Comparison of ENCODE assay signal across 22 mouse cellular contexts in genomic region chr7:49499598-49499997, GRCm38 (mm10).
A peak's percentile ranks its signal among the peaks of the same experiment; 100 is the strongest.
DNase-seq lines count a peak whose midpoint lies in the region; ATAC-seq and TF ChIP-seq lines count a peak whose summit lies in the region.
"Had no signal": no experiment of that assay in that cellular context is flagged by ENCODE, and none has a peak within 500 bp of the region (broad histone marks: within the 10 kb centered on the region; RNA-seq: fewer than 3 reads in every experiment).

No protein-coding gene starts in this region.

- TF ChIP-seq EP300 in lung, postnatal 0 days (IDR thresholded peaks at IDR 0.05), result no peak

- no peak for TF ChIP-seq CTCF in forebrain, postnatal 0 days (IDR thresholded peaks at IDR 0.05; ENCODE audit: low read depth)
- TF ChIP-seq CTCF in kidney, postnatal 0 days (IDR thresholded peaks at IDR 0.05; ENCODE audit: low read depth), result no peak
- no peak for TF ChIP-seq CTCF in lung, postnatal 0 days (IDR thresholded peaks at IDR 0.05)
- TF ChIP-seq CTCF in left cerebral cortex, adult 2 months (IDR thresholded peaks at IDR 0.05), result no peak

- ATAC-seq in forebrain, postnatal 0 days, result peak; percentile 16; the same call in 1 of the 2 replicates
- no peak for ATAC-seq in forebrain, embryonic 12.5 days (ENCODE audit: low FRiP score)
- ATAC-seq in kidney, postnatal 0 days (replicated peaks; ENCODE audit: low FRiP score, low read depth), result peak; percentile 82
- no peak for ATAC-seq in lung, postnatal 0 days
- ATAC-seq: CD4-positive, CD25-positive, alpha-beta regulatory T cell, adult 4 months; forebrain, embryonic 16.5 days had no signal

- H3K27ac ChIP-seq in forebrain, postnatal 0 days (ENCODE audit: low read depth, low read length), result no peak overlapping the region
- H3K27ac ChIP-seq in forebrain, embryonic 12.5 days, result no peak overlapping the region
- peak overlapping the region; percentile 58; the same call in 1 of the 2 replicates for H3K27ac ChIP-seq in kidney, postnatal 0 days
- no peak overlapping the region for H3K27ac ChIP-seq in lung, postnatal 0 days (ENCODE audit: low read length)
- no peak overlapping the region for H3K27ac ChIP-seq in left cerebral cortex, adult 2 months
- H3K27ac ChIP-seq: embryonic facial prominence, embryonic 15.5 days; hindbrain, embryonic 10.5 days; hindbrain, embryonic 14.5 days had no signal

- peaks cover 12% of the 10 kb centered on the region for H3K4me1 ChIP-seq in forebrain, postnatal 0 days (ENCODE audit: insufficient read depth)
- peaks cover 32% of the 10 kb centered on the region for H3K4me1 ChIP-seq in forebrain, embryonic 12.5 days
- peaks cover 11% of the 10 kb centered on the region; the same call in 1 of the 2 replicates for H3K4me1 ChIP-seq in kidney, postnatal 0 days (replicated peaks; ENCODE audit: insufficient read depth, low read length)
- 0 out of 2 replicates have a peak, but pooled peaks cover 3% of the 10 kb centered on the region for H3K4me1 ChIP-seq in lung, postnatal 0 days (ENCODE audit: insufficient read depth, low read depth, low read length)

- no peak overlapping the region for H3K4me2 ChIP-seq in forebrain, postnatal 0 days (ENCODE audit: low read depth)
- no peak overlapping the region for H3K4me2 ChIP-seq in forebrain, embryonic 12.5 days
- no peak overlapping the region for H3K4me2 ChIP-seq in kidney, postnatal 0 days (ENCODE audit: low read length)
- H3K4me2 ChIP-seq in lung, postnatal 0 days (replicated peaks; ENCODE audit: low read depth, low read length), result no peak overlapping the region
- H3K4me2 ChIP-seq: embryonic facial prominence, embryonic 15.5 days; heart, embryonic 12.5 days; hindbrain, embryonic 14.5 days had no signal

- no peak overlapping the region for H3K4me3 ChIP-seq in forebrain, postnatal 0 days (ENCODE audit: low read depth, low read length)
- no peak overlapping the region for H3K4me3 ChIP-seq in forebrain, embryonic 12.5 days (replicated peaks)
- H3K4me3 ChIP-seq in kidney, postnatal 0 days (replicated peaks; ENCODE audit: low read depth, low read length), result no peak overlapping the region
- H3K4me3 ChIP-seq in lung, postnatal 0 days (ENCODE audit: low read depth, low read length), result no peak overlapping the region
- H3K4me3 ChIP-seq in left cerebral cortex, adult 2 months, result no peak overlapping the region
- H3K4me3 ChIP-seq: embryonic facial prominence, embryonic 15.5 days; erythroblast, embryonic 14.5 days; heart, embryonic 12.5 days; hindbrain, embryonic 10.5 days had no signal

- no peaks in the 10 kb centered on the region for H3K9me3 ChIP-seq in forebrain, postnatal 0 days (ENCODE audit: low read length)
- no peaks in the 10 kb centered on the region for H3K9me3 ChIP-seq in forebrain, embryonic 12.5 days
- no peaks in the 10 kb centered on the region for H3K9me3 ChIP-seq in kidney, postnatal 0 days (replicated peaks; ENCODE audit: low read length)
- H3K9me3 ChIP-seq in lung, postnatal 0 days (ENCODE audit: low read length), result no peaks in the 10 kb centered on the region
- H3K9me3 ChIP-seq: embryonic facial prominence, embryonic 15.5 days; heart, embryonic 12.5 days; hindbrain, embryonic 10.5 days had no signal

- WGBS in forebrain, postnatal 0 days, result 91% methylated on average over 6 of the region's 6 CpGs
- WGBS in forebrain, embryonic 12.5 days, result 94% methylated on average over 6 of the region's 6 CpGs
- WGBS in kidney, postnatal 0 days, result 63% methylated on average over 6 of the region's 6 CpGs
- over 99% methylated on average over 6 of the region's 6 CpGs for WGBS in lung, postnatal 0 days

- intact Hi-C loops in left cerebral cortex, adult 2 months (cut with DNase I), result no loop called here

- no peak for DNase-seq in forebrain, postnatal 0 days
- DNase-seq in kidney, adult 9 months, result peak; percentile 94
- peak; percentile 75 for DNase-seq in kidney, postnatal 0 days (ENCODE audit: low spot score)
- peak; percentile 74 to 91 for DNase-seq in kidney, postnatal 36 days
- no peak for DNase-seq in lung, postnatal 0 days (ENCODE audit: low spot score)
- no peak for DNase-seq in adipocyte (ENCODE audit: low spot score)
- no peak for DNase-seq in left cerebral cortex, adult 2 months (ENCODE audit: extremely low spot score in 1 of 2, low spot score in 2 of 2)
- DNase-seq: adrenal gland, postnatal 14 days; B cell, adult 2 months; cerebellum, adult 11-12 months; cerebellum, adult 9-10 months; cerebellum, postnatal 25 days; gastrocnemius, postnatal 25 days had no signal

- no peak overlapping the region for H3K9ac ChIP-seq in forebrain, postnatal 0 days
- no peak overlapping the region for H3K9ac ChIP-seq in forebrain, embryonic 12.5 days
- no peak overlapping the region for H3K9ac ChIP-seq in kidney, postnatal 0 days (ENCODE audit: low read depth, low read length)
- no peak overlapping the region for H3K9ac ChIP-seq in lung, postnatal 0 days (replicated peaks; ENCODE audit: low read depth)
- H3K9ac ChIP-seq: embryonic facial prominence, embryonic 15.5 days; heart, embryonic 12.5 days; hindbrain, embryonic 14.5 days had no signal

- H3K27me3 ChIP-seq in forebrain, postnatal 0 days (ENCODE audit: insufficient read depth, low read length), result no peaks in the 10 kb centered on the region
- peaks cover 26% of the 10 kb centered on the region; the same call in 1 of the 2 replicates for H3K27me3 ChIP-seq in forebrain, embryonic 12.5 days
- H3K27me3 ChIP-seq in kidney, postnatal 0 days (ENCODE audit: insufficient read depth, low read length), result no peaks in the 10 kb centered on the region
- H3K27me3 ChIP-seq in lung, postnatal 0 days (replicated peaks; ENCODE audit: insufficient read depth, low read length), result no peaks in the 10 kb centered on the region
- H3K27me3 ChIP-seq: embryonic facial prominence, embryonic 15.5 days; heart, embryonic 12.5 days had no signal

- 0 out of 2 replicates have a peak, but pooled peaks cover 7% of the 10 kb centered on the region for H3K36me3 ChIP-seq in forebrain, postnatal 0 days (ENCODE audit: insufficient read depth)
- H3K36me3 ChIP-seq in forebrain, embryonic 12.5 days (replicated peaks), result no peaks in the 10 kb centered on the region
- H3K36me3 ChIP-seq in kidney, postnatal 0 days (ENCODE audit: insufficient read depth, low read length), result no peaks in the 10 kb centered on the region
- no peaks in the 10 kb centered on the region for H3K36me3 ChIP-seq in lung, postnatal 0 days (ENCODE audit: insufficient read depth, low read length)
- H3K36me3 ChIP-seq: embryonic facial prominence, embryonic 15.5 days; G1E had no signal

Comparison
In these comparisons a context has a peak if more than half of its experiments do, and no peak if none do; other contexts are left out.
1. ATAC-seq: peak in forebrain, postnatal 0 days (single experiment) and kidney, postnatal 0 days (single experiment); none in forebrain, embryonic 12.5 days (single experiment) and lung, postnatal 0 days (single experiment).
2. DNase-seq: peak in kidney, adult 9 months (single experiment), kidney, postnatal 0 days (single experiment) and kidney, postnatal 36 days (2 of 2); none in forebrain, postnatal 0 days (single experiment), lung, postnatal 0 days (single experiment), adipocyte (single experiment) and left cerebral cortex, adult 2 months (0 of 2).